Mouse (Mus musculus) midbrain, embryonic 16.5 days (tissue): Measurements from ENCODE around the gene Lrrn4. TPM values are rescaled to one million over a fixed set of nuclear protein-coding genes. Genes with fewer than 3 reads are reported as not detected.

ENCODE experiments used
- ATAC-seq: fragments of 200-750 bp; cut with Nextera tagmentation; 2 replicates; pipeline ENCODE4 v1.8.0; 2017; ENCODE audit warnings: moderate TSS enrichment
- H3K27ac ChIP-seq: fragments of 300-500 bp; sonication (generic); 2 replicates; pipeline ENCODE4 v1.5.1; 2014; ENCODE audit warnings: mild to moderate bottlenecking, low read length, mixed read lengths
- H3K27me3 ChIP-seq: fragments of 300-500 bp; sonication (generic); 2 replicates; pipeline ENCODE4 v1.6.1; 2014; ENCODE audit warnings: low read depth, low read length, mixed read lengths; ENCODE audit not compliant: control insufficient read depth, insufficient read depth
- H3K36me3 ChIP-seq: fragments of 300-500 bp; sonication (generic); 2 replicates; pipeline ENCODE4 v1.6.1; 2014; ENCODE audit warnings: mild to moderate bottlenecking, low read length, moderate library complexity, mixed read lengths; ENCODE audit not compliant: control insufficient read depth, insufficient read depth
- H3K4me1 ChIP-seq: fragments of 300-500 bp; sonication (generic); 2 replicates; pipeline ENCODE4 v1.6.1; 2014; ENCODE audit warnings: mild to moderate bottlenecking, low read length, mixed read lengths; ENCODE audit not compliant: control insufficient read depth, insufficient read depth
- H3K4me2 ChIP-seq: fragments of 300-500 bp; sonication (generic); 2 replicates; pipeline ENCODE4 v1.6.1; 2014; ENCODE audit warnings: mild to moderate bottlenecking, low read length, mixed read lengths
- H3K4me3 ChIP-seq: fragments of 300-500 bp; sonication (generic); 2 replicates; pipeline ENCODE4 v1.5.1; 2014; ENCODE audit warnings: low read depth, mild to moderate bottlenecking, low read length, moderate library complexity, mixed read lengths
- H3K9ac ChIP-seq: fragments of 300-500 bp; sonication (generic); 2 replicates; pipeline ENCODE4 v1.6.1; 2014; ENCODE audit warnings: low read depth, low read length, mixed read lengths
- H3K9me3 ChIP-seq: fragments of 300-500 bp; sonication (generic); replicated peaks from 2 replicates; pipeline ENCODE4 v1.6.1; 2014; ENCODE audit warnings: mild to moderate bottlenecking, low read length, mixed read lengths; ENCODE audit not compliant: control insufficient read depth, poor library complexity, severe bottlenecking
- WGBS: fragments of 180-500 bp; shearing (Covaris S2); extraction: QIAGEN DNeasy Blood & Tissue Kit; methylation state at CpG from one replicate; pipeline ENCODE4 v1.1.7; 2014; 5-methylcytosine and 5-hydroxymethylcytosine counted together
- polyA plus RNA-seq: library from polyadenylated mRNA; unstranded; fragments of >200 nt; fragmentation: Nextera tagmentation; extraction: Ambion mirVana; gene quantifications from 2 replicates; pipeline ENCODE4 v1.2.1, GENCODE M21; 2015

Gene Lrrn4
- polyA plus RNA-seq, 1 experiment from 2014 or later, result 0.49 TPM

- Histone ChIP-seq H3K4me1 (peaks cover 6% of the 10 kb centered on the region; the same call in 1 of the 2 replicates), H3K27ac (no peak overlapping the region), H3K9ac (peak overlapping the region; percentile 68), H3K4me2 (peak overlapping the region; percentile 58), H3K27me3 (peaks cover 28% of the 10 kb centered on the region), H3K36me3 (no peaks in the 10 kb centered on the region), H3K9me3 (no peaks in the 10 kb centered on the region), H3K4me3 (peak overlapping the region; percentile 46)
- ATAC-seq, result peak; percentile 89
- under 1% methylated on average over 58 of the region's 58 CpGs for WGBS
These were observed 1.2 kb downstream of the Lrrn4 start for GRCm38 (mm10) chr2:132879261-132880044.

GRCm38 (mm10) chr2:132876991-132877390 is 3.7 kb downstream of the Lrrn4 start:
- no peaks in the 10 kb centered on the region for H3K9me3 ChIP-seq
- H3K27me3 ChIP-seq, result peaks cover 28% of the 10 kb centered on the region
- no peak overlapping the region for H3K4me2 ChIP-seq
- H3K9ac ChIP-seq, result no peak overlapping the region
- no peak overlapping the region for H3K4me3 ChIP-seq
- WGBS, result 65% methylated on average over 1 of the region's 1 CpGs
- H3K4me1 ChIP-seq, result peaks cover 6% of the 10 kb centered on the region; the same call in 1 of the 2 replicates
- ATAC-seq, result no peak
- no peak overlapping the region for H3K27ac ChIP-seq
- H3K36me3 ChIP-seq, result no peaks in the 10 kb centered on the region

- ATAC-seq, result no peak
These were observed 6.9 kb downstream of the Lrrn4 start for GRCm38 (mm10) chr2:132873657-132874326.

GRCm38 (mm10) chr2:132871663-132872062 is 9.0 kb downstream of the Lrrn4 start:
- H3K4me3 ChIP-seq, result no peak overlapping the region
- no peaks in the 10 kb centered on the region for H3K27me3 ChIP-seq
- 66% methylated on average over 3 of the region's 3 CpGs for WGBS
- no peak overlapping the region for H3K4me2 ChIP-seq
- H3K27ac ChIP-seq, result no peak overlapping the region
- H3K9me3 ChIP-seq, result no peaks in the 10 kb centered on the region
- no peak overlapping the region for H3K9ac ChIP-seq
- H3K4me1 ChIP-seq, result no peaks in the 10 kb centered on the region
- peaks cover 3% of the 10 kb centered on the region for H3K36me3 ChIP-seq
- ATAC-seq, result no peak

More at GRCm38 (mm10) chr2:132873657-132874326, 6.9 kb downstream of the Lrrn4 start:
- no peak overlapping the region for H3K9ac ChIP-seq
- no peak overlapping the region for H3K27ac ChIP-seq
- no peaks in the 10 kb centered on the region for H3K9me3 ChIP-seq
- peaks cover 13% of the 10 kb centered on the region; the same call in 1 of the 2 replicates for H3K27me3 ChIP-seq
- H3K4me1 ChIP-seq, result no peaks in the 10 kb centered on the region
- no peaks in the 10 kb centered on the region for H3K36me3 ChIP-seq
- 84% methylated on average over 10 of the region's 10 CpGs for WGBS
- no peak overlapping the region for H3K4me3 ChIP-seq
- no peak overlapping the region for H3K4me2 ChIP-seq

GRCm38 (mm10) chr2:132870286-132870685 is 10.4 kb downstream of the Lrrn4 start:
- 78% methylated on average over 4 of the region's 4 CpGs for WGBS
- no peak overlapping the region for H3K4me3 ChIP-seq

GRCm38 (mm10) chr2:132869682-132870081 is 11.0 kb downstream of the Lrrn4 start:
- Histone ChIP-seq H3K36me3 (peaks cover 14% of the 10 kb centered on the region), H3K4me2 (no peak overlapping the region), H3K27me3 (no peaks in the 10 kb centered on the region), H3K4me3 (no peak overlapping the region), H3K9me3 (no peaks in the 10 kb centered on the region), H3K27ac (no peak overlapping the region), H3K9ac (no peak overlapping the region), H3K4me1 (no peaks in the 10 kb centered on the region)
- 93% methylated on average over 5 of the region's 5 CpGs for WGBS
- no peak for ATAC-seq

More at GRCm38 (mm10) chr2:132870286-132870685, 10.4 kb downstream of the Lrrn4 start:
- Histone ChIP-seq H3K4me2 (no peak overlapping the region), H3K9ac (no peak overlapping the region), H3K4me1 (no peaks in the 10 kb centered on the region), H3K27ac (no peak overlapping the region), H3K9me3 (no peaks in the 10 kb centered on the region), H3K36me3 (peaks cover 11% of the 10 kb centered on the region), H3K27me3 (no peaks in the 10 kb centered on the region)
- ATAC-seq, result no peak

GRCm38 (mm10) chr2:132867521-132867920 is 13.2 kb downstream of the Lrrn4 start:
- Histone ChIP-seq H3K27ac (no peak overlapping the region), H3K36me3 (peaks cover 18% of the 10 kb centered on the region), H3K4me3 (no peak overlapping the region), H3K9ac (no peak overlapping the region), H3K4me1 (no peaks in the 10 kb centered on the region), H3K27me3 (no peaks in the 10 kb centered on the region), H3K9me3 (no peaks in the 10 kb centered on the region), H3K4me2 (no peak overlapping the region)
- no peak for ATAC-seq
- 81% methylated on average over 5 of the region's 5 CpGs for WGBS

GRCm38 (mm10) chr2:132863325-132863724 is 17.4 kb downstream of the Lrrn4 start:
- WGBS, result 97% methylated on average over 2 of the region's 2 CpGs

GRCm38 (mm10) chr2:132861456-132861855 is 19.2 kb downstream of the Lrrn4 start:
- Histone ChIP-seq H3K27ac (no peak overlapping the region), H3K4me3 (no peak overlapping the region), H3K4me2 (no peak overlapping the region), H3K4me1 (no peaks in the 10 kb centered on the region), H3K9me3 (no peaks in the 10 kb centered on the region), H3K9ac (no peak overlapping the region), H3K27me3 (no peaks in the 10 kb centered on the region), H3K36me3 (peaks cover 15% of the 10 kb centered on the region)
- 98% methylated on average over 2 of the region's 2 CpGs for WGBS
- ATAC-seq, result no peak

More at GRCm38 (mm10) chr2:132863325-132863724, 17.4 kb downstream of the Lrrn4 start:
- Histone ChIP-seq H3K9me3 (no peaks in the 10 kb centered on the region), H3K4me2 (no peak overlapping the region), H3K4me1 (no peaks in the 10 kb centered on the region), H3K27me3 (no peaks in the 10 kb centered on the region), H3K36me3 (peaks cover 18% of the 10 kb centered on the region), H3K9ac (no peak overlapping the region), H3K27ac (no peak overlapping the region), H3K4me3 (no peak overlapping the region)
- no peak for ATAC-seq
